Mouse (Mus musculus) spleen, adult 2 months (tissue): Measurements from ENCODE around the gene Ctss.

Source experiments
- CTCF ChIP-seq: fragments of 200-500 bp; IDR thresholded peaks from 2 replicates; pipeline ENCODE4 v1.5.1; 2011; ENCODE audit warnings: mild to moderate bottlenecking, inconsistent platforms; ENCODE audit not compliant: insufficient read depth, insufficient read length, insufficient replicate concordance; ENCODE audit errors: extremely low read depth
- POLR2A ChIP-seq: fragments of 200-500 bp; IDR thresholded peaks from 2 replicates; pipeline ENCODE4 v1.6.1; 2011; ENCODE audit warnings: low read depth, low read length, inconsistent platforms

DNA sequence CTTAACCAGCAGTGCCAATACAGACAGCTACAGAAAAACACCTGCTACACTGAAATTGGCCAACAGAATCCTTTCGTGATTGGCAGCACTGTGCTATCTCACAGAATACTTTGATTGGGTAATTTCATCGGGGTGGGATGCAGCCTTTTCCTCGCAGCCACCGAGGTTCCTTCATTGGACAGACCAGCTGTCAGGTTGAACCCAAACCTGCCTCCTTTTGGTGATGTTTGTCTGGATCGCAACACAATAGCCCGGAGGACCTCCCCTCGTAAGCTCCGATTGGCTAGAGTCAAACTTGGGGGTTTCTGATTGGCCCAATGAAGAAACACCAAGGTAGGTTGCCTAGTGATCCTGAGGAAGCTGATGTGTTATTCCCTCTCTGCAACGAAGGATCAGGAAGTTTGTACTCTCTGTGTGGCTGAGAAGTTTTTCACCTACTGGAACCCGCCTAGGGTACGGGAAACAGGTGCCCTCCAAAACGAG is 62.1 kb downstream of the Ctss start, which contains the start of gene Golph3l:
- no peak for TF ChIP-seq CTCF
- no peak; the same call in 1 of the 2 replicates for TF ChIP-seq POLR2A
